Mouse (Mus musculus): ENCODE results near the gene Rarb.

GRCm38 (mm10) chr14:16431941-16432499 lies 386.9 kb downstream of the Rarb start:
- no peak for TF ChIP-seq POLR2A (IDR thresholded peaks at IDR 0.05; ENCODE audit: insufficient read length, low read depth)
- TF ChIP-seq POLR2AphosphoS2 (IDR thresholded peaks at IDR 0.05; ENCODE audit: insufficient read length, low read depth) = no peak
- no peak for TF ChIP-seq USF1 (IDR thresholded peaks at IDR 0.05; ENCODE audit: low read depth)
- TF ChIP-seq E2F4 (IDR thresholded peaks at IDR 0.05; ENCODE audit: insufficient read depth) = no peak
